Mouse (Mus musculus) bone marrow macrophage, adult 2 months (primary cell): Measurements from ENCODE around the gene Spag17.

ENCODE experiments used
- CTCF ChIP-seq: IDR thresholded peaks from 2 replicates; pipeline ENCODE4 v1.5.1; 2012; ENCODE audit warnings: low read depth, mild to moderate bottlenecking, low read length, moderate library complexity
- POLR2A ChIP-seq: IDR thresholded peaks from 2 replicates; pipeline ENCODE4 v1.6.1; 2012; ENCODE audit warnings: mild to moderate bottlenecking, low read depth, low read length, borderline replicate concordance

GRCm38 (mm10) chr3:99850926-99851325, 34.3 kb upstream of the Spag17 start:
- TF ChIP-seq CTCF (no peak), POLR2A (no peak)
